Mouse (Mus musculus): Measurements from ENCODE around the gene Mterf1a. TPM values are rescaled to one million over a fixed set of nuclear protein-coding genes. Genes with fewer than 3 reads are reported as not detected.
A peak's percentile ranks its signal among the peaks of the same experiment; 100 is the strongest.
"Not testable (repeated sequence)": the region's sequence is repeated elsewhere in the genome, so short reads cannot be mapped to it uniquely, and the experiment has no call there.

Gene Mterf1a
- polyA plus RNA-seq, 1 experiment from 2014 or later = 8.5 TPM

DNA sequence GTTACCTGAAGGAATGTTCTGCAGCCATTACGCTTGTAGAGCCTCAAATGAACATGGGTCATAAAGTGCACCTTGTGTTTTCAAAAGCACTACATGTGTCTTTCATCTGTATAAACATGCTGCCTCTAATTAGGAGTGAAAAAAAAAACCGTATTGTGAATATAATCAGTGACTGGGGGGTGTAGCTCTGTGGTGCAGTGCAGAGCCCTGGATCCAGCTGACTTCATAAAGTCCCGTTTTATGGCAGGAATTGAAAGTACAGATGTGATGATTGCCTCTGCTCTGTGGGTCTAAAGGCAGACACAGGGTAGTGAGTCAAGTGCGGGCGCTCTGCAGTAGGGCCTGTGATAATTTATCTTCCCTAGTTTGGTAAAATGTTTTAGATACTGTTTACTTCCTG lies 37.0 kb upstream of the Mterf1a start:
- Histone ChIP-seq H3K27ac (ENCODE audit: low read length) (no peak overlapping the region), H3K9ac (ENCODE audit: low read depth, low read length) (no peak overlapping the region), H3K4me3 (ENCODE audit: low read length) (no peak overlapping the region), H3K27me3 (replicated peaks; ENCODE audit: control insufficient read depth, insufficient read depth, low read length) (no peaks in the 10 kb centered on the region), H3K4me1 (ENCODE audit: control insufficient read depth, insufficient read depth, low read length) (peaks cover 12% of the 10 kb centered on the region), H3K4me2 (ENCODE audit: low read depth, low read length) (no peak overlapping the region), H3K9me3 (ENCODE audit: control insufficient read depth, low read length) (no peaks in the 10 kb centered on the region), H3K36me3 (ENCODE audit: control insufficient read depth, insufficient read depth, low read length) (no peaks in the 10 kb centered on the region)
- ATAC-seq = 0 out of 2 replicates have a peak, but pooled peaks have one; percentile 27
- 48% methylated on average over 5 of the region's 5 CpGs for WGBS

DNA sequence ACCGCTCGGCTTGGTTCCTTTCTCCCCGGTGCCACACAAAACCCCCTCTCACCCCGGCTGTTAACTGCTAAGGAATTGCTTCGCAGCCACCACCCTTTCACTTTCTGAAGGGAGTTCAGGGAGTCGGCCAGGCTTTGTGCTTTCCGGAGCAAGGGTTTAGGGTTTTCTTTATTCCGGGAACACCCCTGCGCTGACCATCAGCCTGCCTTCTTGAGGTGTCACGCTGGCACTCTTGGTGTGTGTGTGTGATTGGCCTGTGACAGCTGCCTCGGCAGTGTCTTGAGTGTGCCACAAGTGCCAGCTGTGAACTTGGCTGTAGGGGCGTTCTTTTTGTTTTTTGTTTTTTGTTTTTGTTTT lies 34.9 kb upstream of the Mterf1a start:
- H3K27ac ChIP-seq (ENCODE audit: low read length) = peak overlapping the region; percentile 86
- H3K4me1 ChIP-seq (ENCODE audit: control insufficient read depth, insufficient read depth, low read length) = peaks cover 12% of the 10 kb centered on the region
- no peaks in the 10 kb centered on the region for H3K9me3 ChIP-seq (ENCODE audit: control insufficient read depth, low read length)
- H3K4me2 ChIP-seq (ENCODE audit: low read depth, low read length) = peak overlapping the region; percentile 72
- peak; percentile 62 for ATAC-seq
- H3K27me3 ChIP-seq (replicated peaks; ENCODE audit: control insufficient read depth, insufficient read depth, low read length) = no peaks in the 10 kb centered on the region
- peak overlapping the region; percentile 81 for H3K4me3 ChIP-seq (ENCODE audit: low read length)
- H3K9ac ChIP-seq (ENCODE audit: low read depth, low read length) = peak overlapping the region; percentile 90
- H3K36me3 ChIP-seq (ENCODE audit: control insufficient read depth, insufficient read depth, low read length) = no peaks in the 10 kb centered on the region
- WGBS = 2% methylated on average over 12 of the region's 12 CpGs

DNA sequence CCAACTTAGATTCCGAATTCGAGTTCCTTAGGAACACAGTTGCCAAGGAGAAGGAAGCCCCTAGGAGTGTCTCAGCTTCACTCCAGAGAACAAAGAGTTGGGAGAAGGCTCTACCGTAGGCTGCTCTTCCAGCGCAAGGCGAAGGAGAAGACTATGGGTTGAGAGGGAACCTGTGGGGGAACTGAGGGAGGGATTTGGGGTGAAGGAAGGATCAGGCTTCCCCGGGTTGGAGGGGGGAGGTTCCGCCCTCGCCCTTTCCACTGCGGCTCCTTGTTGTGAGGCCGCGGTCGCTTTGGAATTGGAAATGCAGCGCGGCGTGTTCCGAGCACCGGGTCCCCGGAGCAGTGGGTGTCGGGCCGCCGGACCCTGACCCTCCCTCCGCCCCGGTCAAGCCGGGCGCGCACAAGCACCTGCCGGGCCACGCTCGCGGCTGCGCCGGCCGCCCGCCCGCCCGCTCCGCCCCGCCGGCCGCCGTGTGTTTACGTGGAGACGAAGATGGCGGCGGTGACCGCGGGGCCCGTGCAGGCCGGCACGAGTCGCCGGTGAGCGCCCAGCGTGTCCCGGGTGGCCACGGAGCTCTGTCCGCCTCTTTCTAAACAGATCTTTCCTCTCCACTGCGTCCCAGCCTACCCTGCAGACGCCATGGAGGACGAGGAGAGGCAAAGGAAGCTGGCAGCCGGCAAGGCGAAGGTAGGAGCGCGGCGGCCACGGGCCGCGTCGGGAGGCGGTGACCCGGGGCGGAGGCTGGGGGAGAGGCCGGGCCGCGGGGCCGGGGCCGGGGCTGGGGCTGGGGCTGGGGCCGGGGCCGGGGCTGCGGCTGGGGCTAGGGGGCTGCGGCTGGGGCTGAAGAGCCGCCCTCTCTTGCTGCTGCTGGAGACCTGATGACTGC lies 34.3 kb upstream of the Mterf1a start, which contains the start of gene Akap9:
Akap9 (plus strand) TSS at position 254 of the 889 bp plus-strand sequence.
- H3K4me3 ChIP-seq (ENCODE audit: low read length) = peak within 1 kb of the TSS; percentile 81
- H3K27ac ChIP-seq (ENCODE audit: low read length) = peak within 1 kb of the TSS; percentile 86
- no peaks in the 10 kb centered on the region for H3K36me3 ChIP-seq (ENCODE audit: control insufficient read depth, insufficient read depth, low read length)
- H3K27me3 ChIP-seq (replicated peaks; ENCODE audit: control insufficient read depth, insufficient read depth, low read length) = no peaks in the 10 kb centered on the region
- H3K9ac ChIP-seq (ENCODE audit: low read depth, low read length) = peak within 1 kb of the TSS; percentile 90
- peak; percentile 91 for ATAC-seq
- H3K4me2 ChIP-seq (ENCODE audit: low read depth, low read length) = peak within 1 kb of the TSS; percentile 72
- under 1% methylated on average over 58 of the region's 82 CpGs for WGBS
- no peaks in the 10 kb centered on the region for H3K9me3 ChIP-seq (ENCODE audit: control insufficient read depth, low read length)
- H3K4me1 ChIP-seq (ENCODE audit: control insufficient read depth, insufficient read depth, low read length) = peaks cover 12% of the 10 kb centered on the region

DNA sequence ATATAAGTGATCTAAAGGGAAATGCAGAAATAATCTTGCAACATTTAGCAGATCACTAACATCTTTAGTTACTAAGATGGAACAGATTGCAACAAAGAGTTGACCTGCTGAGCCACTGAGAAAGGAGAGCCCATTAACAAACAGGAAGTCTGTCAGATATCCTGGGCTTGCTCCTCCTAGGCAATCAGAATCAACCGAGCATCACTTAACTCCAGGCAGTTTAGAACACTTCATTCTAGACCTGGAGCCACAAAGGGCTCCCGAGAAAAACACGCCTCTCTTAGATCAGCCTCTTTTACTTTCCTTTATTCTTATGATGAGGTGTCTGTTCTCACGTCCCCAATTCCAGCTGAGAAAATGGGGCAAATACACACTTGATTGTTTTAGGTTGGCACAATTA lies 32.9 kb upstream of the Mterf1a start:
- ATAC-seq = no peak
- Histone ChIP-seq H3K27me3 (replicated peaks; ENCODE audit: control insufficient read depth, insufficient read depth, low read length) (no peaks in the 10 kb centered on the region), H3K4me2 (ENCODE audit: low read depth, low read length) (no peak overlapping the region), H3K4me1 (ENCODE audit: control insufficient read depth, insufficient read depth, low read length) (peaks cover 12% of the 10 kb centered on the region), H3K27ac (ENCODE audit: low read length) (no peak overlapping the region), H3K9me3 (ENCODE audit: control insufficient read depth, low read length) (no peaks in the 10 kb centered on the region), H3K36me3 (ENCODE audit: control insufficient read depth, insufficient read depth, low read length) (no peaks in the 10 kb centered on the region), H3K9ac (ENCODE audit: low read depth, low read length) (no peak overlapping the region), H3K4me3 (ENCODE audit: low read length) (no peak overlapping the region)
- 33% methylated on average over 4 of the region's 4 CpGs for WGBS

DNA sequence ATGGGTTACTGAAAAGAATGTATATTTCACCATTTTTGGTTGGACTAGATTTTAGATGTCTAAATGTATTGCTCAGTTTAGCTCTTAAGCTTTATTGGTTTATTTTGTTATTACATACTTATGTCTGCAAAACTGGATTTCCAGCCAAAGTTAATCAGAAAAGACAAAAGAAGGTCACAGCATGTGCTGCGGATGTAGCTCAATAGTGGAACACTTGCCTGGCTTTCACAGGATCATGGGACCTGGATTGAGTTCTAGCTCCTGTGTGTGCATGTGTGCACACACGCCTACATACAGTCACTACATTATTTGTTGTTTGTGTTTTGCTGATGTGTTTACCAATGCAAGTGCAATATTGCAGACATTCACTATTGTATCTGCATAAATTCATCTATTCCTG lies 28.6 kb upstream of the Mterf1a start:
- ATAC-seq = no peak
- Histone ChIP-seq H3K4me3 (ENCODE audit: low read length) (no peak overlapping the region), H3K9ac (ENCODE audit: low read depth, low read length) (no peak overlapping the region), H3K27ac (ENCODE audit: low read length) (no peak overlapping the region), H3K36me3 (ENCODE audit: control insufficient read depth, insufficient read depth, low read length) (no peaks in the 10 kb centered on the region), H3K4me1 (ENCODE audit: control insufficient read depth, insufficient read depth, low read length) (0 out of 2 replicates have a peak, but pooled peaks cover under 1% of the 10 kb centered on the region), H3K9me3 (ENCODE audit: control insufficient read depth, low read length) (no peaks in the 10 kb centered on the region), H3K4me2 (ENCODE audit: low read depth, low read length) (no peak overlapping the region), H3K27me3 (replicated peaks; ENCODE audit: control insufficient read depth, insufficient read depth, low read length) (no peaks in the 10 kb centered on the region)
- WGBS = 86% methylated on average over 2 of the region's 2 CpGs

DNA sequence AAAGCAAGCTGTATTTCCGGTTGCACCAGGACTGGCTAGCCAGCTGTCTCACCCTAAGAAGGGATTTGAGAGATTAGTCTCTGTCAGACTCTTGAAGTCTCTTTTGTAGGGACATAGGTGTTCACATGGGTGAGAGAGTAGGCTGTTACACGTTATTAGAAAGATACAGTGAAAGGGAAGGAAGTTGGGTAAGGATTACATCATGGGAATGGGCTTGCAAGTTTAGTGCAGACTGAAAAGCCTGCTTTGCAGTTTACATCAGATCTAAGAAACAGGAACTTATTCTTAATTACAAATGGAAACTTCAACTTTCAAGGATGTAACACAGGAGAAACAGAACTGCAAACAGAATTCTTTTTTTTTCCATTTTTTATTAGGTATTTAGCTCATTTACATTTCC lies 11.7 kb upstream of the Mterf1a start:
- no peaks in the 10 kb centered on the region for H3K4me1 ChIP-seq (ENCODE audit: control insufficient read depth, insufficient read depth, low read length)
- 65% methylated on average over 2 of the region's 2 CpGs for WGBS

DNA sequence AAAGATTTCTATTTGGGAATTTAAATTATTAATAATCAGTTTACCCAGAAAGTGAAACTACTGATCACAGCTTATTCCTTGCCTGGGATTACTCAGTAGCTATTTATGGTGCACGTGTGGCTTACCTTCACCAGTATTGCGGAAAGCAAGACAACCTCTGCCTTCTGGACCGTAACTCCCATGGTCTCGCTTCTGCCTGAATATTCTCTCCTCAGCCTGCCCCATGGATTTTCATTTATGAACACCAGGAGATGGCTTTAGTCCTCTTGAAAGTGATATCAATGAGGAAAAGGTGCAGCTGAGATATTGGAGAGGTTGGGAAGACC lies 524 bp upstream of the Mterf1a start:
- not testable (repeated sequence) for H3K27ac ChIP-seq (ENCODE audit: low read length); H3K9me3 ChIP-seq (ENCODE audit: control insufficient read depth, low read length); H3K9ac ChIP-seq (ENCODE audit: low read depth, low read length); H3K4me1 ChIP-seq (ENCODE audit: control insufficient read depth, insufficient read depth, low read length); ATAC-seq; H3K4me2 ChIP-seq (ENCODE audit: low read depth, low read length); H3K4me3 ChIP-seq (ENCODE audit: low read length); H3K27me3 ChIP-seq (replicated peaks; ENCODE audit: control insufficient read depth, insufficient read depth, low read length); H3K36me3 ChIP-seq (ENCODE audit: control insufficient read depth, insufficient read depth, low read length)
- WGBS = 94% methylated on average over 4 of the region's 4 CpGs

More for the DNA sequence above, 11.7 kb upstream of the Mterf1a start:
- Histone ChIP-seq H3K4me2 (ENCODE audit: low read depth, low read length) (no peak overlapping the region), H3K27me3 (replicated peaks; ENCODE audit: control insufficient read depth, insufficient read depth, low read length) (no peaks in the 10 kb centered on the region), H3K9ac (ENCODE audit: low read depth, low read length) (no peak overlapping the region), H3K27ac (ENCODE audit: low read length) (no peak overlapping the region), H3K4me3 (ENCODE audit: low read length) (no peak overlapping the region), H3K9me3 (ENCODE audit: control insufficient read depth, low read length) (no peaks in the 10 kb centered on the region), H3K36me3 (ENCODE audit: control insufficient read depth, insufficient read depth, low read length) (no peaks in the 10 kb centered on the region)
- no peak for ATAC-seq

DNA sequence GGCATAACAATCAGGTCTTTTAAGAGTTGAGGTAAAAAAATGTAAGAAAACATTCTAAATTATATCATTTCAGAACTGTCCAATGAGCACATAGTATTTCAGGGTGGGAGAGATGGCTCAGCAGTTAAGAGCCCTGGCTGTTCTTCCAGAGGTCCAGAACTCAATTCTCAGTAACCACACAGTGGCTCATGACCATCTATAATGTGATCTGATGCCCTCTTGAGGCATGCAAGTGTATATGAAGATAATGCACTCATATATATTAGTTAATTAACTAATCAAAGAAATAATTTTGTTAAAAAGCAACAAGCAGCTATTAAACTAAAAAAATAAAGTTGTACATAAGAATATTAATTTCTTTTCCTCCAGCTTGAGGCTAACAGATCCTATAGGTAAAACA lies 4.5 kb downstream of the Mterf1a start:
- no peak for ATAC-seq
- H3K4me1 ChIP-seq (ENCODE audit: control insufficient read depth, insufficient read depth, low read length) = no peaks in the 10 kb centered on the region
- H3K9ac ChIP-seq (ENCODE audit: low read depth, low read length) = no peak overlapping the region
- H3K36me3 ChIP-seq (ENCODE audit: control insufficient read depth, insufficient read depth, low read length) = no peaks in the 10 kb centered on the region
- H3K27me3 ChIP-seq (replicated peaks; ENCODE audit: control insufficient read depth, insufficient read depth, low read length) = no peaks in the 10 kb centered on the region
- no peak overlapping the region for H3K27ac ChIP-seq (ENCODE audit: low read length)
- H3K9me3 ChIP-seq (ENCODE audit: control insufficient read depth, low read length) = no peaks in the 10 kb centered on the region
- no peak overlapping the region for H3K4me3 ChIP-seq (ENCODE audit: low read length)
- H3K4me2 ChIP-seq (ENCODE audit: low read depth, low read length) = no peak overlapping the region

DNA sequence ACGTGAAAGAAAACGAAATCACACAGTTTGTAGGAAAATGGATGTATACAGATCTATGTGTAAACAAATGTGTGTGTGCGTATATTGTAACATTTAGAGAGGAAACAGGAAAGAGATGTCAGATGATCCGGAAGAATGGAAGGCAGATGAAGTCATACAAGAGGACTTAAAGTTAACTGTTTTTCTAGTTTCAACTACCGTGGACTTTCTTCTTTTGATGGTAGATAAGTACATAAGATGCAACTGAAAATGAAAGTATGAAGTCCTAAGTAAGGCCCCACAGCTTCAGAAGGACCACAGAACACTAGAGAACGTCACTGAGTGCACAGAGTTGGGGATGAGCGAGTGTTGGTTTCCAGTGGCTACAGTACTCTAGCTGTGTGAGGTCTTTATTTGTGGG lies 6.9 kb downstream of the Mterf1a start:
- not testable (repeated sequence) for H3K36me3 ChIP-seq (ENCODE audit: control insufficient read depth, insufficient read depth, low read length); H3K27ac ChIP-seq (ENCODE audit: low read length); H3K4me3 ChIP-seq (ENCODE audit: low read length); H3K9me3 ChIP-seq (ENCODE audit: control insufficient read depth, low read length); ATAC-seq; H3K4me1 ChIP-seq (ENCODE audit: control insufficient read depth, insufficient read depth, low read length); H3K27me3 ChIP-seq (replicated peaks; ENCODE audit: control insufficient read depth, insufficient read depth, low read length); H3K4me2 ChIP-seq (ENCODE audit: low read depth, low read length); H3K9ac ChIP-seq (ENCODE audit: low read depth, low read length)
- 74% methylated on average over 5 of the region's 7 CpGs for WGBS

DNA sequence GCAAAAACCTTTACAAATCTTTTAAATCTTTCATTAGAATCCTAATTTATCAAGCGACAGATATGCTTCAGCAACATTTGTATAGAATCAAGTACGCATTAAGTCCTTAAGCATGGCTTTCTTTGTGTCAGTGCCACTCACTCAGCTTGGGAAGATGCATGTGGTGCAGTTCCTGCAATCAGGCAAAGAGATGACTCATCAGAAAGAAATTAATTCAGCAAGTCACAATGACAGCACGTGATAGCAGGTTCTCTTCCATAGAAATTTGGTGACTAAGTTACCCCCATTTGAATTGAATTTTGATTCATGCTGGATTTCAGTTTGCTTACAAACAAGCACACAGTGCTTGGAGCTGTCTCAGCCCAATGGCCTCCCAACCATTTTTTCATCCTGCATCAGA lies 20.2 kb downstream of the Mterf1a start:
- Histone ChIP-seq H3K4me3 (ENCODE audit: low read length) (no peak overlapping the region), H3K36me3 (ENCODE audit: control insufficient read depth, insufficient read depth, low read length) (no peaks in the 10 kb centered on the region), H3K9ac (ENCODE audit: low read depth, low read length) (no peak overlapping the region), H3K4me2 (ENCODE audit: low read depth, low read length) (no peak overlapping the region), H3K4me1 (ENCODE audit: control insufficient read depth, insufficient read depth, low read length) (no peaks in the 10 kb centered on the region), H3K27ac (ENCODE audit: low read length) (no peak overlapping the region), H3K27me3 (replicated peaks; ENCODE audit: control insufficient read depth, insufficient read depth, low read length) (no peaks in the 10 kb centered on the region), H3K9me3 (ENCODE audit: control insufficient read depth, low read length) (no peaks in the 10 kb centered on the region)
- 80% methylated on average over 3 of the region's 3 CpGs for WGBS
- no peak for ATAC-seq

Data from intestine, embryonic 16.5 days (tissue).